Mouse (Mus musculus) granulocyte monocyte progenitor cell, adult 5-6 weeks (primary cell): ENCODE results near the gene Ppia. TPM values are rescaled to one million over a fixed set of nuclear protein-coding genes. Genes with fewer than 3 reads are reported as not detected.
"Not testable (repeated sequence)": the region's sequence is repeated elsewhere in the genome, so short reads cannot be mapped to it uniquely, and the experiment has no call there.

Experiments
- ATAC-seq: replicated peaks from 2 replicates; pipeline ENCODE4 v1.8.0; 2016; ENCODE audit warnings: mild to moderate bottlenecking, moderate TSS enrichment, inconsistent platforms; ENCODE audit not compliant: poor library complexity, severe bottlenecking
- total RNA-seq, 2 experiments: library from RNA; stranded (forward) in 1 of 2; stranded (reverse) in 1 of 2; fragments of 200-712, 200-1000 nt in 1 of 2; fragments of >200 nt in 1 of 2; fragmentation: Nextera tagmentation in 1 of 2; gene quantifications; 2 replicates each; pipeline ENCODE4 v1.2.3; 2014 to 2017

The Ppia gene
- total RNA-seq, 2 experiments from 2014 or later = 1,769 to 4,754 TPM

DNA sequence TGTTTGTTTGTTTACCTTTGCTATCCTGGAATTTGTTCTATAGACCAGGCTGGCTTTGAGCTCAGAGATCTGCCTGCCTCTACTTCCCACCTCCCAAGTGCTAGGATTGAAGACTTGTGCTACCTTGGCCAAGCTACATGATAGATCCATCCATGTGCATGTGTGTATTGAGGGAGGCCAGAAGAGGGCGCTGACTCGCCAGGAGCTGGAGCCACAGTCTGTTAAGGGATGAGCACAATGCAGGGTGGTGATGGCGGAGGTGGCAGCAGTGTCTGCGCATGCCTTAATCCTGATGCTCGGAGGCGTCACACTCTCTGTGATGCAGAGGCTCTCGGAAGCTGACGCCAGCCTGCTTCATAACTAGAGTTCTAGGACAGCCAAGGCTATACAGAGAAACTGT lies 21.2 kb downstream of the Ppia start:
- peak; percentile 99 for ATAC-seq

DNA sequence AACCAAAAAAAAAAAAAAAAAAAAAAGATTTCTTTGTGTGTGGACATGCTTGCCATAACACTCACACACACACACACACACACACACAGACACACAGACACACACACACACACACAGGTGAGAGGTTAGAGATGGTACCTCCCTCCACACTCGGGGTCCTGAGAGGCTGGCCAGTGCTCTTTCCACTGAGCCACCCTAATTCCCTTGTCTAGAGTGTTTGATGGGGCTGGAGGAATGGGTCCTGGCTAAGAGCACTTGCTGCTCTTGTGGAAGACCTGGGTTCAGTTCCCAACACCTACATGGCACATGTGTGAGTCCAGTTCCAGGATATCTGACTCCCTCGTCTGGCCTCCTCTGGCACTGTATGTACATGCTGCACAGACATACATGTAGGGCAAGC lies 22.4 kb downstream of the Ppia start:
- no peak for ATAC-seq

DNA sequence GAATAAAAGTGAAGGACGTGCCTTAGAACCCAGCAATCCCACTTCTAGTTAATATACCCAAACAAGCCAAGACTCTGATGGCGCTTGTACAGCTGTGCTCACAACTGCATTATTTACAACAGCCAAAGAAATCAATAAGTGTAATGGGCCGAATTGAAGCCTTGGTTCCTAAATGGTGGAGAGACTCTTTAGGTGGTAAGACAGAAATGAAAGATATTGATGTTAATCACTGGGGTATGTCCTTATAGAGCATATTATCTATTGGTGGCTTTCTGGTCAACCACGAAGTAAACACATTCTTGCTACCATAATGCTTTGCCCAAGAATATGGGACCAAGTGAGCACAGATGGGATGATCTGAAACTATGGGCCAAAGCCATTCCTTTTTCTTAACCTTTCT lies 24.9 kb downstream of the Ppia start:
- no peak for ATAC-seq

- no peak for ATAC-seq
Measured at GRCm38 (mm10) chr11:6442566-6442965, 27.3 kb downstream of the Ppia start.

DNA sequence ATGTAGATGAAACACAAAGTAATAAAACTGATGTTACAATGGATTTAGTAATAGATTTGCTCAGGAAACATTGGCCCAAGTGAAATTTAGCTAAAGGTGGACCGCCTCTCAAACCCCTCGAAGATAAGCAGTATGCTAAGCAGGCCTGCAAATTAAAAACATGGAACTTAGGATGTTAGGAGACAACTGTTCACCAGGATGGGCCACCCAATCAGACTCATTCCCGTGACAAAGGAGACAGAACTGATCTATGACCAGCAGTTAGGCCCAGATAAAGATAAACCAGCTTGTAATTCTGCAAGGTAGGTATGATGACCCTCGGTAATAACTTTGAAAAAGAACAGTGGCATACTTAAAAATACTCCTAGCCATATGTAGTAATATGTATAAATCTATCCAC lies 27.9 kb downstream of the Ppia start:
- no peak for ATAC-seq

GRCm38 (mm10) chr11:6443727-6444076 lies 28.5 kb downstream of the Ppia start:
- ATAC-seq = no peak

DNA sequence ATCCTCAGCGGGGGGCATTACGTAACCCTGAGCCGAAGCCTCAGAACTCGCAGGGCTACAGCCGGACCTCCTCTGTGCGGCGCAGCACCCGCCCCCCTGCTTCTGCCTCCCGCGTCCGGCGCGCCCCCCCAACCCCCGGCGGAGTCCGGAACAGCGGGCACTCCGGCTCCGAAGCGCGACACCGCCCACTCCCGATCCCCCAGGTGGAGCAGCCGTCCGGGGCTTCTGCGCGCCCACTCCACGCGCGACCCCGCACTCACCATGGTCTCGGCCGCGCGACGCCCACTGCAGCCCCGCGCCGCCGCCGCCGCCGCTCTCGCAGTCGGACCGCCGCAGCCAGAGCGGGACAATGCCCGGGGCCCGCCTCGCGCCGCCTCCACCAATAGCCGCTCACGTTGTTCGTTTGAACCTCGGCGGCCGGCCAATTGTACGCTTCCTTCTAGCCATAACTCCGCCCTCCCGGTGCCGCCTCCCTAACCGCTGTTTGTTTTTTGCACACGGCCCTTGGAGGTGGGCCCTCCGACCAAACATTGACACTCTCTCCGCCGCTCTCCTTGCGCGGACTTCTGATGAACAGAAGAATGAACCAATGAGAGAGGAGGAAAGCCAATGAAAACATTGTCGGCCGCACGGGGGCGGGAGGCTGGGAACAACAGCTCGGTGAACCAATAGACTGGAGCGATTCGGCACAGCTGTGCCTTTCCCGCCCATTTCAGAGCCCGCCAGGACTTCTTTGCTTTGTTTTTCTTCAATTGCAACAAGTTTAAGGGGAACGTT lies 29.0 kb downstream of the Ppia start, which contains the start of gene H2afv:
Gene H2afv (minus strand): TSS at position 367 of the 777 bp plus-strand sequence.
- peak; percentile 97 for ATAC-seq

GRCm38 (mm10) chr11:6445441-6445840 lies 30.2 kb downstream of the Ppia start:
- ATAC-seq = no peak

- no peak for ATAC-seq
Measured at GRCm38 (mm10) chr11:6445951-6446350, 30.7 kb downstream of the Ppia start.

DNA sequence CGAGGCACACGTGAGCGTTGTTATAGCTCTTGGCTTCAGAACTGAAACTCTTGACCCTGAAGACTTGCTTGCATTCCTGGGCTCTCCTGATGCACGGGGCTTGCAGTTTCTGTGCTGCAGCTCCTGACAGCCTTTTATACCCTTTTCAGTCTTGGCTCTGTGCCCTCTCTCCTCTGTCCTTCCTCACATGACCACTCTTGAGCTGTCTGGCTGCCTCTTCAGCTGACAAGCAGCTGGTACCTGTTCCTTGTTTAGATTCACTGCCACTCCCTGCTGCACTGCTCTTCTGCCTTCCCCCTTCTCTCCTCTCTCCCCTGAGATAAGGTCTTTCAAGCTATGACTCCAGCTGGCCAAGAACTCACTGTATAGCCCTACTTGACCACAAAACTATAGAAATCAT lies 32.2 kb downstream of the Ppia start:
- no peak for ATAC-seq

DNA sequence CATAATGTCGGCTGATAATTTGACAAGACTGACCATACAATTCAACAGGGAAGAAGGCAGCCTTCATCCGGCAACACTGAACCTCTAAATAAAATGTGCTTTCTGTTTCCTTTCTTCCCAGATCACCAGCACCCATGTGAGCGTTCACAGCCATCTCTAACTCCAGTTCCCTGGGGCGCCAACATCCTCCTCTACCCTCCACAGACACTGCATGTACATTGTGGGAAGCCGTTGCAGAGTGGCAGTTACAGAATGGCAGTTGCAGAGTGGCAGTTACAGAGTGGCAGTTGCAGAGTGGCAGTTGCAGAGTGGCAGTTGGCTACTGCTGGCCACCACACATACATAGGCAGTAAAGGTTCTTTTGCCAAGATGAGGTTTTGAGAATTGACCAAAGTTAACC lies 32.9 kb downstream of the Ppia start:
- ATAC-seq = not testable (repeated sequence)

GRCm38 (mm10) chr11:6456083-6456482 lies 40.8 kb downstream of the Ppia start:
- ATAC-seq = no peak

DNA sequence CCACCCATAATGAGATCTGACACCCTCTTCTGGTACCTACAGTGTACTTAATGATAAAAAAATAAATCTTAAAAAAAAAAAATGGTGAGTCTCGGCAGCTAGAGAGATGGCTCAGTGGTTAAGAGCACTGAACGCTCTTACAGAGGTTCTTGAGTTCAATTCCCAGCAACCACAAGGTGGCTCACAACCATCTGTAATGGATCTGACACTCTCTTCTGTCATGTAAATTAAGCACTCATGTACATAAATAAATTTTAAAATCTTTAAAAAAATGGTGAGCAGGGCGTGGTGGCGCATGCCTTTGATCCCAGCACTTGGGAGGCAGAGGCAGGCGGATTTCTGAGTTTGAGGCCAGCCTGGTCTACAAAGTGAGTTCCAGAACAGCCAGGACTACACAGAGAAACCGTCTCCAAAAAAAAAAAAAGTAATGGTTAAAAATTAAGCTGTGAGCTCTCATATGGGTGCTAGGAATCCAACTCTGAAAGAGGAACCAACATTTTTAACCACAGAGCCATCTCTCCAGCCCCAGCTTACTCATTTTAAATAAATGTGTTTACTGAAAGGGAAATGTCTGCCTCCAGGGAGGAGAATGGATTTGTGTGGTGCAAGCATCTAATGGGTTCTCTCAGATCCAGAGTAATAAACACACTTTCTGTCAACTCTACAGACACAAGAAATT lies 48.1 kb downstream of the Ppia start:
- ATAC-seq = peak; percentile 82

GRCm38 (mm10) chr11:6465122-6465521 lies 49.9 kb downstream of the Ppia start:
- ATAC-seq = peak; percentile 69

- ATAC-seq = no peak
Measured at GRCm38 (mm10) chr11:6468541-6468940, 53.3 kb downstream of the Ppia start.

Other genes starting within 250 kb of the Ppia start
- not detected in 2 replicates for gene A730071L15Rik, start 215.4 kb upstream of the Ppia start, total RNA-seq (2014; fragmentation: Nextera tagmentation)
- gene A730071L15Rik, start 215.4 kb upstream of the Ppia start, total RNA-seq (2017) = 1.3 TPM in 1 of 2 replicates, not detected in the other
- 27.0 and 29.7 TPM in 2 replicates for gene Nudcd3, start 215.0 kb upstream of the Ppia start, total RNA-seq (2014; fragmentation: Nextera tagmentation)
- gene Nudcd3, start 215.0 kb upstream of the Ppia start, total RNA-seq (2017) = 27.0 and 35.4 TPM in 2 replicates
- gene Npc1l1, start 185.3 kb upstream of the Ppia start, total RNA-seq (2014; fragmentation: Nextera tagmentation) = not detected in 2 replicates
- not detected in 2 replicates for gene Npc1l1, start 185.3 kb upstream of the Ppia start, total RNA-seq (2017)
- 41.7 and 50.7 TPM in 2 replicates for gene Ddx56, start 147.7 kb upstream of the Ppia start, total RNA-seq (2014; fragmentation: Nextera tagmentation)
- gene Ddx56, start 147.7 kb upstream of the Ppia start, total RNA-seq (2017) = 49.0 and 51.7 TPM in 2 replicates
- 41.8 and 47.2 TPM in 2 replicates for gene Tmed4, start 140.6 kb upstream of the Ppia start, total RNA-seq (2014; fragmentation: Nextera tagmentation)
- 39.8 and 50.5 TPM in 2 replicates for gene Tmed4, start 140.6 kb upstream of the Ppia start, total RNA-seq (2017)
- gene Ogdh, start 123.8 kb upstream of the Ppia start, total RNA-seq (2014; fragmentation: Nextera tagmentation) = 144 and 151 TPM in 2 replicates
- 91.3 and 116 TPM in 2 replicates for gene Ogdh, start 123.8 kb upstream of the Ppia start, total RNA-seq (2017)
- 39.9 and 62.9 TPM in 2 replicates for gene Zmiz2, start 26.4 kb upstream of the Ppia start, total RNA-seq (2014; fragmentation: Nextera tagmentation)
- 6.1 and 10.6 TPM in 2 replicates for gene Zmiz2, start 26.4 kb upstream of the Ppia start, total RNA-seq (2017)
- 152 and 264 TPM in 2 replicates for gene H2afv, start 29.0 kb downstream of the Ppia start, total RNA-seq (2014; fragmentation: Nextera tagmentation)
- 119 and 143 TPM in 2 replicates for gene H2afv, start 29.0 kb downstream of the Ppia start, total RNA-seq (2017)
- 29.3 and 36.4 TPM in 2 replicates for gene Purb, start 60.5 kb downstream of the Ppia start, total RNA-seq (2014; fragmentation: Nextera tagmentation)
- 35.7 and 43.4 TPM in 2 replicates for gene Purb, start 60.5 kb downstream of the Ppia start, total RNA-seq (2017)
- 84.4 and 96.4 TPM in 2 replicates for gene Myo1g, start 105.5 kb downstream of the Ppia start, total RNA-seq (2014; fragmentation: Nextera tagmentation)
- 47.8 and 57.4 TPM in 2 replicates for gene Myo1g, start 105.5 kb downstream of the Ppia start, total RNA-seq (2017)
- gene Ccm2, start 131.4 kb downstream of the Ppia start, total RNA-seq (2014; fragmentation: Nextera tagmentation) = 39.8 and 56.0 TPM in 2 replicates
- 39.8 and 55.5 TPM in 2 replicates for gene Ccm2, start 131.4 kb downstream of the Ppia start, total RNA-seq (2017)
- gene Nacad, start 190.6 kb downstream of the Ppia start, total RNA-seq (2014; fragmentation: Nextera tagmentation) = not detected in 2 replicates
- gene Nacad, start 190.6 kb downstream of the Ppia start, total RNA-seq (2017) = not detected in 2 replicates
- gene Tbrg4, start 210.6 kb downstream of the Ppia start, total RNA-seq (2014; fragmentation: Nextera tagmentation) = 98.2 and 101 TPM in 2 replicates
- gene Tbrg4, start 210.6 kb downstream of the Ppia start, total RNA-seq (2017) = 35.0 and 39.1 TPM in 2 replicates
- gene Wap, start 223.2 kb downstream of the Ppia start, total RNA-seq (2014; fragmentation: Nextera tagmentation) = not detected in 2 replicates
- gene Wap, start 223.2 kb downstream of the Ppia start, total RNA-seq (2017) = not detected in 2 replicates
- not detected in 2 replicates for gene Ramp3, start 243.1 kb downstream of the Ppia start, total RNA-seq (2014; fragmentation: Nextera tagmentation)
- not detected in 2 replicates for gene Ramp3, start 243.1 kb downstream of the Ppia start, total RNA-seq (2017)